Mouse (Mus musculus) hindbrain, embryonic 12.5 days (tissue): ENCODE data around the gene 3830417A13Rik. TPM values are rescaled to one million over a fixed set of nuclear protein-coding genes. Genes with fewer than 3 reads are reported as not detected.

ENCODE experiments used
- ATAC-seq: fragments of 200-750 bp; cut with Nextera tagmentation; 2 replicates; pipeline ENCODE4 v1.8.0; 2017; ENCODE audit warnings: moderate TSS enrichment; ENCODE audit not compliant: low FRiP score
- H3K27ac ChIP-seq: fragments of 300-500 bp; sonication (generic); 2 replicates; pipeline ENCODE4 v1.5.1; 2016; ENCODE audit warnings: mild to moderate bottlenecking
- H3K27me3 ChIP-seq: fragments of 300-500 bp; sonication (generic); 2 replicates; pipeline ENCODE4 v1.6.1; 2016; ENCODE audit warnings: mild to moderate bottlenecking
- H3K36me3 ChIP-seq: fragments of 300-500 bp; sonication (generic); 2 replicates; pipeline ENCODE4 v1.6.1; 2016; ENCODE audit warnings: mild to moderate bottlenecking
- H3K4me1 ChIP-seq: fragments of 300-500 bp; sonication (generic); 2 replicates; pipeline ENCODE4 v1.6.1; 2016
- H3K4me2 ChIP-seq: fragments of 300-500 bp; sonication (generic); replicated peaks from 2 replicates; pipeline ENCODE4 v1.6.1; 2016; ENCODE audit warnings: mild to moderate bottlenecking
- H3K4me3 ChIP-seq: fragments of 300-500 bp; sonication (generic); 2 replicates; pipeline ENCODE4 v1.5.1; 2016; ENCODE audit warnings: mild to moderate bottlenecking
- H3K9ac ChIP-seq: fragments of 300-500 bp; sonication (generic); 2 replicates; pipeline ENCODE4 v1.6.1; 2016; ENCODE audit warnings: mild to moderate bottlenecking, moderate library complexity
- H3K9me3 ChIP-seq: fragments of 300-500 bp; sonication (generic); replicated peaks from 2 replicates; pipeline ENCODE4 v1.6.1; 2016; ENCODE audit warnings: mild to moderate bottlenecking
- WGBS: fragments of 180-500 bp; shearing (Covaris S2); methylation state at CpG from one replicate; pipeline ENCODE4 v1.1.7; 2016; 5-methylcytosine and 5-hydroxymethylcytosine counted together
- polyA plus RNA-seq: library from polyadenylated mRNA; unstranded; fragments of >200 nt; fragmentation: Nextera tagmentation; extraction: Ambion mirVana; gene quantifications from 2 replicates; pipeline ENCODE4 v1.2.1, GENCODE M21; 2016

3830417A13Rik gene
- 0.42 and 0.62 TPM in 2 replicates for polyA plus RNA-seq

GRCm38 (mm10) chrX:64173248-64173647 is at the start of gene 3830417A13Rik:
Gene 3830417A13Rik, plus strand, starts transcription at chrX:64173548.
- H3K4me1 ChIP-seq = no peaks in the 10 kb centered on the region
- H3K4me2 ChIP-seq = no peak within 1 kb of the TSS
- no peaks in the 10 kb centered on the region for H3K9me3 ChIP-seq
- no peak within 1 kb of the TSS for H3K9ac ChIP-seq
- H3K27ac ChIP-seq = no peak within 1 kb of the TSS
- ATAC-seq = no peak
- 91% methylated on average over 11 of the region's 11 CpGs for WGBS
- H3K27me3 ChIP-seq = no peaks in the 10 kb centered on the region
- H3K36me3 ChIP-seq = no peaks in the 10 kb centered on the region
- H3K4me3 ChIP-seq = no peak within 1 kb of the TSS

- Histone ChIP-seq H3K27ac (no peak within 1 kb of the TSS), H3K9me3 (no peaks in the 10 kb centered on the region), H3K9ac (no peak within 1 kb of the TSS), H3K4me1 (no peaks in the 10 kb centered on the region), H3K4me2 (no peak within 1 kb of the TSS), H3K27me3 (no peaks in the 10 kb centered on the region), H3K4me3 (no peak within 1 kb of the TSS), H3K36me3 (no peaks in the 10 kb centered on the region)
- ATAC-seq = no peak
- 74% methylated on average over 2 of the region's 2 CpGs for WGBS
These were observed 21.2 kb upstream of the 3830417A13Rik start, which contains the start of gene Gm6760 for GRCm38 (mm10) chrX:64152098-64152497. Gene Gm6760, minus strand, starts transcription at chrX:64152198.

GRCm38 (mm10) chrX:64181246-64181645 is 7.9 kb downstream of the 3830417A13Rik start:
- no peaks in the 10 kb centered on the region for H3K9me3 ChIP-seq
- H3K9ac ChIP-seq = no peak overlapping the region
- ATAC-seq = no peak
- no peak overlapping the region for H3K27ac ChIP-seq
- no peaks in the 10 kb centered on the region for H3K36me3 ChIP-seq
- no peak overlapping the region for H3K4me2 ChIP-seq
- H3K4me1 ChIP-seq = no peaks in the 10 kb centered on the region
- no peak overlapping the region for H3K4me3 ChIP-seq
- no peaks in the 10 kb centered on the region for H3K27me3 ChIP-seq

Other genes with a start within 250 kb of the 3830417A13Rik start
- gene Gm6760, start 21.4 kb upstream of the 3830417A13Rik start, polyA plus RNA-seq = not detected in 2 replicates
- gene Slitrk4, start 103.4 kb downstream of the 3830417A13Rik start, polyA plus RNA-seq = 5.7 and 5.9 TPM in 2 replicates